Mouse (Mus musculus): ENCODE results near the gene Mical2. TPM values are rescaled to one million over a fixed set of nuclear protein-coding genes. Genes with fewer than 3 reads are reported as not detected.
A peak's percentile ranks its signal among the peaks of the same experiment; 100 is the strongest.

Mical2 gene
- polyA plus RNA-seq, 1 experiment from 2014 or later, result 11.7 TPM

DNA sequence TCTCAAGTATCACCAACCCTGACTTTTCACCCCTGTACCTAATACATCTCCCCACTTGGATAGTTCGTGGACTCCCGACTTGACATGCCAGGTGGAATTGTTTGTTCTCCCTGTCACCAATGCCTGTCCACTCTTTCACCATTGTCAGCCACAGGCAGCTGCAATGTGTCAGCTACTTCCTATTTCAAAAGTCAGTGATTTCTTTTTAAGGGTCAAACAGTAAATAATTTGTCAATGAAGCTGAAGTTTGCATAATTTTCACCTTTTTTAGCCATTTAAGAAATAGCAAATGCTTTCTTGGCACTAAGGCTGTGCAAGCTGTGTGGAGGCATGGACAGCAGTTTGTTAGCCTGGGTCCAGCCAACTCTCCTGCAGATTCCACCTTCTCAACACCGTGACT lies 214.2 kb downstream of the Mical2 start:
- Histone ChIP-seq H3K9ac (no peak overlapping the region), H3K27me3 (no peaks in the 10 kb centered on the region), H3K4me1 (peaks cover 9% of the 10 kb centered on the region), H3K27ac (replicated peaks) (no peak overlapping the region), H3K4me3 (replicated peaks) (no peak overlapping the region), H3K9me3 (replicated peaks) (no peaks in the 10 kb centered on the region), H3K4me2 (replicated peaks) (no peak overlapping the region), H3K36me3 (peaks cover 10% of the 10 kb centered on the region)
- no peak for ATAC-seq (ENCODE audit: insufficient number of reproducible peaks, low FRiP score, low TSS enrichment, low read depth)
- WGBS, result 76% methylated on average over 3 of the region's 3 CpGs

DNA sequence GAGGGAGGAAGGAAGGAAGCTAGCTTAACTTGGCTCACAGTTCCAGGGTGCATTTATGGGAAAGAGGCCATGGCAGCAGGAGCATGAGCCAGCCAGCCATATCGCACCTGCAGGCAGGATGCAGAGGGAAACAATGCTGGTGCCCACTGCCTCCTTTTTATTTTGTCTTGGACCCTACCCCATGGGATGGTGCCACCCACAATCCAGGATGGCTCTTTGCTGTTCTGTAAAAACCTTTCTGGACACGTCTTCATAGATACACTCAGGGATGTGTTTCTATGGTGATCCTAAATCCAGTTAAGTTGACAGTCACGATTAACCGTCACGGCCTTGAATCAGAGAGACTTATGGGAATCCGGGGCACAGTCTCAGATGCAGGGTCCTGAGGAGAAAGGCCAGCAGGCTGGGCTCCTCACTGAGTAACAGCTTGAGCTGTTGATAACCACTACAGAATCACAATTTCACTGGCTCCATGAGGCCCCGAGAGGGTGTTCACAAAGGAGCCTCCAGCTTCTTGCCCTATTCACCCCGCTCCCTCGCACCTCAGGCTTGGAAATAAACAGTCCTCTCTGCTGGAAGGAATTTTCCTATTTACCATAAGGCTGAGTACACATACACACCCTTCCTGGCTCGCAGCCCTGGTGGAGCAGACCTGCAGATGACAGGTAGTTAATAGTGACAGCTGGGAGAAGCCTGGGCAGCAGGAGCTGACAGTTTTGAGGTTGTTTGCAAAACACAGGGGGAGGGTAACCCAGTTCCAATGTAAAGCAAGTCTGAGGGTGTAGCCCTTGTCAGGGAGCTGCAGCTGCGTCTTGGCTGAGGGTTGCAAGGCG lies 218.7 kb downstream of the Mical2 start:
- Histone ChIP-seq H3K36me3 (no peaks in the 10 kb centered on the region), H3K4me3 (replicated peaks) (no peak overlapping the region), H3K9ac (no peak overlapping the region), H3K27ac (replicated peaks) (peak overlapping the region; percentile 63; the same call in 1 of the 2 replicates), H3K9me3 (replicated peaks) (no peaks in the 10 kb centered on the region), H3K4me2 (replicated peaks) (0 out of 2 replicates have a peak overlapping the region, but pooled peaks have one; percentile 8), H3K27me3 (no peaks in the 10 kb centered on the region), H3K4me1 (peaks cover 11% of the 10 kb centered on the region)
- 42% methylated on average over 12 of the region's 12 CpGs for WGBS
- peak; percentile 74 for ATAC-seq (ENCODE audit: insufficient number of reproducible peaks, low FRiP score, low TSS enrichment, low read depth)

DNA sequence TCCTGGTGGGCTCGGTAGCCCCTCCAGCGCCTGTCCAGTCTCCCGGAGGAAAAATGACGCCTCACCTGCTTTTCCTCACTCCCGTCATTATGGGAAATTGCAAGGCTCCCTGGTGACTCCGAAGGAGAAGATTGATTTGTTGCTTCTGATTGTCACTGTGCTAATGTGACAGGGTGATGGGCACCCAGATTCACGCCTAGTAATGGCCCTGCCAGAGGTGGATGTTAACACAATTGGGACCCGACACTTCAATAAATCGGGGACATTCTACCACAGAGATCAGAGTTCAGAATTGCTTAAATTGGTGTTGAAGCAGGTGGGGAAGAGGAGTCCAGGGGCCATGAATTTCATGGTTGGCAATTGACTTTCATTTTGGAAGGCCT lies 219.3 kb downstream of the Mical2 start:
- Histone ChIP-seq H3K27me3 (no peaks in the 10 kb centered on the region), H3K36me3 (no peaks in the 10 kb centered on the region), H3K9ac (no peak overlapping the region), H3K27ac (replicated peaks) (peak overlapping the region; percentile 63; the same call in 1 of the 2 replicates), H3K9me3 (replicated peaks) (no peaks in the 10 kb centered on the region), H3K4me3 (replicated peaks) (no peak overlapping the region), H3K4me2 (replicated peaks) (0 out of 2 replicates have a peak overlapping the region, but pooled peaks have one; percentile 8), H3K4me1 (peaks cover 11% of the 10 kb centered on the region)
- WGBS, result 52% methylated on average over 9 of the region's 9 CpGs
- no peak for ATAC-seq (ENCODE audit: insufficient number of reproducible peaks, low FRiP score, low TSS enrichment, low read depth)

DNA sequence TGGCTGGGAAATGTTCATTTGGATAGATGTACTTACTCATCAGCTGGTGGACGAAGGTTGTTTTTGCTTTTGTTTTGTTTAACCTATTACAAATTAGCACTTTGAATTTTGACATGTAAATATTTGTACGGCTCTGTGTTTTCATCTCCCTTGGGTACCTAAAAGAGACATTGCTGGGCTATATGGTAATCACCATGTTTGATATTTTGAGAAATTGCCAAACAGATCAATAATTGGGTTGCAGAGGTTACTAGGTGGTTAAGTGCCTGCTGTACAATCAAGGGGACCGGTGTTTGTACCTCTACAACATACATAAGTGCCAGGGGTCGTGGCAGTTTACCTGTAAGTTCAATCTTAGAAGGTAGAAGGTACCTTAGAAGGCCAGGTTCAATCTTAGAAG lies 220.8 kb downstream of the Mical2 start:
- Histone ChIP-seq H3K4me3 (replicated peaks) (no peak overlapping the region), H3K4me2 (replicated peaks) (no peak overlapping the region), H3K27me3 (no peaks in the 10 kb centered on the region), H3K9me3 (replicated peaks) (no peaks in the 10 kb centered on the region), H3K36me3 (no peaks in the 10 kb centered on the region), H3K9ac (no peak overlapping the region), H3K4me1 (peaks cover 11% of the 10 kb centered on the region), H3K27ac (replicated peaks) (no peak overlapping the region)
- WGBS, result 93% methylated on average over 4 of the region's 4 CpGs
- ATAC-seq (ENCODE audit: insufficient number of reproducible peaks, low FRiP score, low TSS enrichment, low read depth), result no peak

DNA sequence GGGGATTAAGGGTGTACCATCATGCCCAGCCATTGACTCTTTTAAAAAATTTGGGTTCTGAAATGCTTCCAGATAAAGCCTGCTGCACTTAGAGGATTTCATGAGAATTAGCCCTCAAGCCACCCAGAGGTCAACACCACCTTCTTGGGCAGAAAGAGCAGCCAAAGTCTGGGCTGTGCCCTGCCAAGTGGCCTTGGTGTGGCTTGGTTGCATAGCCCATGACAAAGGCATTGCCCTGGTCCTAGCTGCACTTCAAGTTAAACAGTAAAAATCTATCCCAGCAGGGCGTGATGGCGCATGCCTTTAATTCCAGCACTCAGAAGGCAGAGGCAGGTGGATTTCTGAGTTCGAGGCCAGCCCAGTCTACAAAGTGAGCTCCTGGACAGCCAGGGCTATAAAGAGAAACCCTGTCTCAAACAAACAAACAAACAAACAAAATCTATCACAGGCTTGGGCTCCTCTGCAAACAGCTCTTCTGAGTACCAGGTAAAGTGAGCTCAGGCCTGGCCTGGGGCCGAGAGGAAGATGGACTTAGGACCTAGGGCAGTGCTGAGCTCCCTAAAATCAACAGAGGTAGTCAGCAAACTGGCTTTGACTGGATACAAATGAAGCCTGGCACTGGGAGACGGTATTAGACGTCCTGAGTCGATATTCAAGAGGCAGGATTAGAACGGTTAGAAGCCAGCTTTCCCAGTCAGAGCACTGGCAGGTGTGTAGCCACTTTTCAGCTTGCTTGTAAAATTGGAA lies 224.5 kb downstream of the Mical2 start:
- Histone ChIP-seq H3K36me3 (no peaks in the 10 kb centered on the region), H3K27me3 (no peaks in the 10 kb centered on the region), H3K9ac (no peak overlapping the region), H3K9me3 (replicated peaks) (no peaks in the 10 kb centered on the region), H3K4me1 (peaks cover 24% of the 10 kb centered on the region), H3K27ac (replicated peaks) (no peak overlapping the region), H3K4me3 (replicated peaks) (no peak overlapping the region), H3K4me2 (replicated peaks) (no peak overlapping the region)
- no peak for ATAC-seq (ENCODE audit: insufficient number of reproducible peaks, low FRiP score, low TSS enrichment, low read depth)
- 88% methylated on average over 8 of the region's 8 CpGs for WGBS

DNA sequence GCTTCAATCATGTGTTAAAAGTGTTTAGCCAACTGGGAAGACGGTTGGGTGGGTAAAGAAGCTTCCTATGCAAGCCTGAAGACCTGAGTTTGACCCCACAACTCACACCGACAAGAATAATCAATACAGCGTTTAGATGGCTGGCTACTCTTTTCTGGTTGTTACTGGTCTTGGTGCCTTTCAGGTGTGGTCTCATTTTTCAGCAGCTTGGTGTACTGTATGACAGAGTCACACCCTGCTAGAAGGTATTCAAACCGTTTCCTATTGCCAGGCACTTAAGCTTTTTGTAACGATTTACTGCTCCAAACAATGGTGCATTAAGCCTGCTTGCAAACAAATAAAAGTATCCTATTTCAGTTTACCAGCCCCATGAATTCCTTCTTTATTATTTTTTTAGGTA lies 226.8 kb downstream of the Mical2 start:
- Histone ChIP-seq H3K9me3 (replicated peaks) (no peaks in the 10 kb centered on the region), H3K27ac (replicated peaks) (peak overlapping the region; percentile 40; the same call in 1 of the 2 replicates), H3K9ac (no peak overlapping the region), H3K36me3 (no peaks in the 10 kb centered on the region), H3K4me3 (replicated peaks) (no peak overlapping the region), H3K4me2 (replicated peaks) (no peak overlapping the region), H3K27me3 (no peaks in the 10 kb centered on the region), H3K4me1 (peaks cover 34% of the 10 kb centered on the region)
- ATAC-seq (ENCODE audit: insufficient number of reproducible peaks, low FRiP score, low TSS enrichment, low read depth), result no peak
- 48% methylated on average over 5 of the region's 5 CpGs for WGBS

DNA sequence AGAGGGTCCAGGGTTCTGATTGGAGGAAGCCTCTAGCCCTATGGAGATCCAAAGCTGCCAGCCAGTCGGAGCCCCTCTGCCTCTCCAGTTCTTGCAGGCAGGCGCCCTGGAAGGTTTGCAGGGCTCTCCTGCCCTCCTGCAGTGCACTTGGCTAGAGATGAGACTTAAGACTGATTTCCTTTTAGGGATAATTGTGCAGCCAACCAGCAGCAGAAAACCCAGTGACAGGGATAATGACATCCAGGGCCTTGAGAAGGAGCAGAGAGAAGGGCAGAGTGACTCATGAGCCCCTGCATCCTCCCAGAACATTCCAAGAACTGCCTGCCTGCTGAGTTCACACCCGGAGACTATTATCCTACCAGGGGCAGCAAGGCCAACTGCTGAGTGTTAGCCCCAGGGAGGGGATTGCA lies 228.2 kb downstream of the Mical2 start:
- Histone ChIP-seq H3K9ac (no peak overlapping the region), H3K36me3 (no peaks in the 10 kb centered on the region), H3K9me3 (replicated peaks) (no peaks in the 10 kb centered on the region), H3K27me3 (no peaks in the 10 kb centered on the region), H3K4me1 (peaks cover 44% of the 10 kb centered on the region), H3K4me2 (replicated peaks) (no peak overlapping the region), H3K4me3 (replicated peaks) (no peak overlapping the region), H3K27ac (replicated peaks) (peak overlapping the region; percentile 84)
- WGBS, result 13% methylated on average over 3 of the region's 3 CpGs
- 0 out of 2 replicates have a peak, but pooled peaks have one; percentile 12 for ATAC-seq (ENCODE audit: insufficient number of reproducible peaks, low FRiP score, low TSS enrichment, low read depth)

DNA sequence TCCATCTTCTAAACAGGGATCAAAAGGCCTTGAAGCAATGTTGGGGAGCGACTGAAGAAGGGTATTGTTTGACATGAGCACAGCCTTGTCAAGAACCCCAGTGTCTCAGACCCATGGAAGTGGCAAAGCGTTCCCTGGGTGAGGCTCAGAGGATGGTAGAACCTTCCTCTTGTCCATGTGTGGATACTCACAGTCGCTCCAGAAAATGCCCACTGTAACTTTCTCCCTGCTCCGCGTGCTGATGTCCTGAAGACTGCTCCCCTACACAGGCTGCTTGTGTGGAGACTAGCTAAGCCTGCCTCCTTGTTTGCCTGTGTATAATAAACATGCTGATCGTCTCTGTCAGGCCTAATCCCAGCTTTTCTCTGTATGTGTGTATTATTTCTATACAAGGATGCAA lies 228.7 kb downstream of the Mical2 start:
- WGBS, result 60% methylated on average over 6 of the region's 6 CpGs
- no peak overlapping the region for H3K9ac ChIP-seq
- no peak overlapping the region for H3K4me3 ChIP-seq (replicated peaks)
- H3K9me3 ChIP-seq (replicated peaks), result no peaks in the 10 kb centered on the region
- H3K4me1 ChIP-seq, result peaks cover 46% of the 10 kb centered on the region
- ATAC-seq (ENCODE audit: insufficient number of reproducible peaks, low FRiP score, low TSS enrichment, low read depth), result no peak
- no peak overlapping the region for H3K4me2 ChIP-seq (replicated peaks)
- peak overlapping the region; percentile 84 for H3K27ac ChIP-seq (replicated peaks)
- no peaks in the 10 kb centered on the region for H3K36me3 ChIP-seq
- no peaks in the 10 kb centered on the region for H3K27me3 ChIP-seq

DNA sequence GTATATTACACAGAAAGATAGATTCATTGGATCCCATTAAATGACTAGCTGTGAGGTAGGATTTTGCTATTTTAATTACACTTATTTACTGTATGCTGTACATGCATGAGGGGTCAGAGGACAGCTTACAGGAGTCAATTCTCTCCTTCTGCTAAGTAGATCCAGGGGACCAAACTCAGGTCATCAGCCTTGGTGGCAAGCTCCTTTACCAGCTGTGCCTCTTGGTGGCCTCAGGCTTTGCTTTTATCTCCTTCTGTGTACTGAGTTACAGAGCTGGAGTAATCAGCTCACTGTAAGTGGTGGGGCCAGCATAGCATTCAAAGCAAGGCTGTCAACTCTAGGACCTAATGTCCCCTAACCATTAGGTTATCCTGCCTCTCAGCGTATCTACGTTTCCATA lies 229.3 kb downstream of the Mical2 start:
- Histone ChIP-seq H3K4me3 (replicated peaks) (no peak overlapping the region), H3K27ac (replicated peaks) (peak overlapping the region; percentile 84), H3K27me3 (no peaks in the 10 kb centered on the region), H3K4me1 (peaks cover 48% of the 10 kb centered on the region), H3K9me3 (replicated peaks) (no peaks in the 10 kb centered on the region), H3K4me2 (replicated peaks) (no peak overlapping the region), H3K36me3 (no peaks in the 10 kb centered on the region), H3K9ac (no peak overlapping the region)
- 71% methylated on average over 2 of the region's 2 CpGs for WGBS
- ATAC-seq (ENCODE audit: insufficient number of reproducible peaks, low FRiP score, low TSS enrichment, low read depth), result no peak

DNA sequence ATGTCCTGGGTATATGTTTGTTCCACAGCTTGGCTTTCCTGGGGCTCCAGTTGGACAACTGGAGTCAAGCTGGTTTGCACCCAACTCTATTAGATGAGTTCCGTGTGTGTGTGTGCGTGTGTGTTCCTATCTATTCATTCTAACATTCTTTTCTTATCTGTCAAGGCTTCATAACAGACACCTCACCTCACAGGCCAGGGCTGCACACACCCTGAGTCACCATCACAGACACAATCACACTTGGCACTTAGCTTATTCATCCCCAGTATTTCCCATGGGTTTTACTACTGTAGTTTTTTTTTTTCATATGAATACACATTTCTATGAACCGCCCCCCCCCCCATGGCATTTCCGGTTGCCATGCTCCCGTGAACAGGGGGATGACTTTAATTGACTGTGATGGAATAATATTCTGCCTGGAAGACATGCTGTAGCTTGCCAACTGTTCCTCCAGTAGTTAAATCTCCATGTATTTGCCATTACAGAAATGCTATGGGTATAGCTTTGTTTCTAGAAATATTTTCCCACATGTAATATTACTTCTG lies 230.0 kb downstream of the Mical2 start:
- Histone ChIP-seq H3K4me1 (peaks cover 54% of the 10 kb centered on the region), H3K4me3 (replicated peaks) (no peak overlapping the region), H3K9me3 (replicated peaks) (no peaks in the 10 kb centered on the region), H3K36me3 (no peaks in the 10 kb centered on the region), H3K27me3 (no peaks in the 10 kb centered on the region), H3K4me2 (replicated peaks) (no peak overlapping the region), H3K9ac (no peak overlapping the region), H3K27ac (replicated peaks) (no peak overlapping the region)
- WGBS, result 61% methylated on average over 5 of the region's 5 CpGs
- ATAC-seq (ENCODE audit: insufficient number of reproducible peaks, low FRiP score, low TSS enrichment, low read depth), result no peak

DNA sequence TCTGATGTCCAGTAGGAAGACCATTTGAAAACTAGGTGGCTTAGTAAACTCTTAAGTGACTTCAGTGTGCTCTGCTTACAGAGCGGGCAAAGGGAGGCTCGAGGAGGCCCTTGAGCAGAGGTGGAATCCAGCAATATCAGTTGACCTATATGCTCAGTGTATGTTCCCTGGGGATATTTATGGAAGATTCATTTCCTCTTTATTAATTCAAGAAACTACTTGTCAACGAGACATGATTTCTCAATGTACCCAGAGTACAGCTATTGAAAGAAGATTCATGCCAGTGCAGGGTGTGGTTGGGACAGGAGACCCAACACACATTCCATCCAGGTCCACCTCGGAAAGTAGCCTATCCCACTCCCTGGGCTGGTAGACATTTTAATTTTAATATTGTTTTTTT lies 231.7 kb downstream of the Mical2 start:
- ATAC-seq (ENCODE audit: insufficient number of reproducible peaks, low FRiP score, low TSS enrichment, low read depth), result no peak

More for the DNA sequence above, 231.7 kb downstream of the Mical2 start:
- no peaks in the 10 kb centered on the region for H3K27me3 ChIP-seq
- H3K9ac ChIP-seq, result no peak overlapping the region
- H3K27ac ChIP-seq (replicated peaks), result no peak overlapping the region
- peaks cover 59% of the 10 kb centered on the region for H3K4me1 ChIP-seq
- no peaks in the 10 kb centered on the region for H3K9me3 ChIP-seq (replicated peaks)
- H3K36me3 ChIP-seq, result no peaks in the 10 kb centered on the region
- H3K4me2 ChIP-seq (replicated peaks), result no peak overlapping the region
- H3K4me3 ChIP-seq (replicated peaks), result no peak overlapping the region
- WGBS, result 66% methylated on average over 4 of the region's 4 CpGs
